Mouse (Mus musculus) MN1 (cell line): ENCODE measurements around the gene Pbxip1.
"Not testable (repeated sequence)": the region's sequence is repeated elsewhere in the genome, so short reads cannot be mapped to it uniquely, and the experiment has no call there.

Experiments used
- DNase-seq: peaks from one replicate; pipeline ENCODE4 v3.0.0-alpha.2; 2016; ENCODE audit warnings: low spot score

Pbxip1 gene

DNA sequence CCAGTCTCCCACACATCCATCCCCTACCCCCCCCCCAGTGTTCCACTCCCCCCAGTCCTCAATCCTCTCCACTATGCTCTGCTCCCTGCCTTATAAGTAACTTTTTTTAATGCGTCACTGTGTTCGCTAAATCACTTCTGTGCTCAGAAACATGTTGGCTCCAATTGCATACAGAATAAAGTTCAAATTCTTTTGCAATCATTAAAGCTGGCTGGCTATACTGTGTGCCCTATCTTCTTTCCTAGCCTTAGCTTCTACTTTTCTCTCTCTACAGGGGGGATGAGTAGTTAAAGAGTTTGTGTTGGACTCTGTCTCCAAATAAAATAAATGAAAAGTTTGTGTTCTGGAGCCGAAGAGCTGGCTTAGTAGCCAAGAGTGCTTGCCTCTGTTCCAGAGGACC is 26.8 kb upstream of the Pbxip1 start:
- no peak for DNase-seq

DNA sequence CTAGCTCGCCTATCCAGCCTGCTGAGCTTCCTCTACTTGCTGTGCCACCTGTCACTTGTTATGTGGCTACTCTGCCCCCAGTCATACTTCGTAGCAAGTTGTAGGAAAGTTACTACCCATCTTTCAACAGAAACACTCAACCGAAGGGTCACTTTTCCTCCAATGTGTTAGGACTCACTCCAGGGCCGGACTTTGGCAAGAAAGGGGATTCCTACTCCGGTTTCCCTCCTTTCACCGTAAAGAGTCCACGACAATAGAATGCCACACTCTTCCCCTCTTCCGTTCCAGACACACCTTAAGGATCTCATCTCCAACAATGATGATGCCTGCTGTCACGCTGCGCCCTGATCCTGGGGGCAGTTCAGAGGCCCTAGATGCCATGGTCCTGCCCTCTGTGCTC is 25.6 kb upstream of the Pbxip1 start:
- no peak for DNase-seq

DNA sequence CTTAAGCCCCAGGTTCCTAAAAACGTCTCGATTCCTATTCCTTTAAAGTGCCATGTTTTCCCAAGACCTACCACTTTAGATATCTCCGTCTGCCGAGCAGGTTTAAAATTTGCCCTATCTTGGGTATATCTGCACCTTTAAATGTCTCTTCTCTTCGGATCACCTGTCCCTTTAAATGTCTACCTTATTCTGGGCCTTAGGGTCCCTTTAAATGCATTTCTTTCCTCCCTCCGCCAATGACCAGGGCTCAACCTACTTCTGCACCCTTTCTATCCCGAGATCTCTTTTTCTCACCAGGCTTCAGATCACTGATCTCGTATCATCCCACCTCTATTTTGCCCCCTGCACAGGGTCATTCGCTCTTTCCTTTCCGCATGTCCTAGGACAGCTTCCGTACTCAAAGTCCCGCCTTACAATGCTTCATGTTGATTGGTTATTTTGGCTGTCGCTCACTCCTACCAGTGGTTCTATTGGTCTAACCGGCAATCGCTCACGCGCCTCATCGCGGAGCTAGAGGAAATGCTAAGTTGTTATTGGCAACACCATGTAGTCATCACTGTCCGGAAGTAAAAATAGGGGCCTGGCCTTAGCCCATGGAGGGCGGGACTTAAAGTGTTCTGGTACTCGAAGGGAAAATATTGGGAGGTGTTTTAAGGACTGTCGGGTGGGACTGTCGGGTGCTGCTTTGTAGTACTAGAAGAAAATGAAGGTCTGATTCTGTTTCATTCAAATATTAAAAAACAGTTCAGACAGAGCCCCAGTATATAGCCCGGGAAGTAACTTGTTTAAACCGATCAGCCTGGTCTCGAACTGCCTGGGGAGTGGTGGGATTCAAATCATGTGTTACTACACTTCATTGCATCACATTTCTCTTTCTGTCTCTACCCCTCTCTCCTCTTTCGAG is 24.8 kb upstream of the Pbxip1 start, which contains the start of gene Flad1:
Gene Flad1 (minus strand): TSS at position 381 of the 904 bp plus-strand sequence.
- DNase-seq = peak; percentile 100

DNA sequence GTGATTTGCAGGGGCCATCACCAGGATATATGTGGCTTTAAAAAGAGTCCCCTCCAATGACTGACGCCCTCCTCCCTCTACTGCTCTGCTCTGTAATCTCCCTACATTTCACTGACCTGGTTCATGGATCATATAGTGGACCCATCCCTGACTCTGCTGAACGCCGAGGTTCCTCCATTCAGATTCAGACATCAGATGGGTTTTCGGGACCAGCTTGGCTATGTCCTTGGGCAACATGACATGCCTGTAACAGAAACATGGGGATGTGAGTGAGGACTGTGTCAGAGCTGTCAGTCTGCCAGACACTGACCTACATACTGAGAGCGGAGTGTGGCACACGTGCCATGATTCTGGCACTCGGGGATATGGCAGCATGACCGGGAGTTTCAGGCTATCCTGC is 20.3 kb upstream of the Pbxip1 start:
- no peak for DNase-seq

DNA sequence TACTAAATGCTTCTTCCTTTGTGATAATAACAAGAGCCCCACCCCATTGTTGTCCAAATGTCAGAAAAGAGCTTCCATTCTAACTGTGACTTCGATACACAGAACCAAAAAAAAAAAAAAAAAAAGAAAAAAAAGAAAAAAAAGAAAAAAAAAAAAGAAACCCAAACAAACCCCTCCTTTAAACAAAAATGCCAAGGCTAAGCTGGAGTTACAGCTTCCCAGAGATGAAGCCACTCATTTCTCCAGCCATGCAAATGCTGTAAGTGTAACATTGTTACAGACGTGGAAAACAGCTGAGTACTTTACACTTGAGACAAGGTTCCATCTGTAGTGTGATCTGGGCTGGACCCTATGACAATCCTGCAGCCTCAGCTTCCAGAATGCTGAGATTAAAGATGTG is 19.4 kb upstream of the Pbxip1 start:
- DNase-seq = peak; percentile 35

DNA sequence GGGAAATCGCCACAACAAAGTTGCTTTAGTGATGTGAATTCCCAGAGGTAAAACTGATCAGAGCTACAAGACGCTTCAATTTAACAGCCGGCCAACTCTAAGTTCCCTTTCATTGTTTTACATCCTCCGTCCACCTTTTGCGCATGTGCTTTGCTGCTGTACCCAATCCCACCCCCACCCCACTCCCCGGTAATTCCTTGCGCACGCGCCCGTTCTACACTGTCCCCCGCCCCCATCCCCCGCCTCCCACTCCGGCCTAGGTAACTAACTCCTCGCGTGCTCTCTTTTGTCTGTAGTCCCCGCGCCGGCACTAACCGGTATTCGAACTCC is 18.7 kb upstream of the Pbxip1 start:
- no peak for DNase-seq

DNA sequence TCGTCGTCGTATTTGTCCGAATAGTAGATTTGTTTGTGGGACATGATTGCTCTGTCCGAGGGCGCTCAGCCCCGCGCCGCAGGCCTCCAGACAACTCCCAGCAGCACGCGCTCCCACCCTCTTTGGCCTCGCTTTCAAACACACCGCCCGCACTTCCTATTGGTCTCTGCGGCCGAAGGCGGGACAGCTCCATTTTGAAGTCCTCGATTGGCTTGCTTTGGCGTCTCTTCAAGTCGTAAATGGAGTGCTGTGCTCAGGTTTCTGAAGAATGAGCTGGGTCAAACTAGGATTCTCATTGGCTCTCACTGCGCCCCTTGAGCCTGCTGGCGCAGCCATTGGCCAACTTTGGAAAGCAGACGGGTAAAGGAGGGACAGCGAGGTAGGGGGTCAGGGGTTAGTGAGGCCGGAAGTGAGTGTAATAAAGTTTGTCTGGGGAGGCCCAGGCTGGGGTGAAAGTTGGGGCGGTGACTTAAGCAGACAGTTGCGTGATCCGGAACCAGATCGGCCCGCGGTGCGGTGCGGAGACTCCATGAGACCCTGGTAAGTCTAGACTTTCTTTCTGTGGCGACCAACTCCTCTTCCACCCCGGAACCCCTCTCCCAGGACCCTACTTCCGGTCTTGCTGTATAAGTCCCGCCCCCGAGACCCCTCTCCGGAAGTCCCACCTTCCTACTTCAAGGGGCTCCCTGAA is 18.2 kb upstream of the Pbxip1 start, which contains the start of the genes Cks1b and Shc1:
Gene Cks1b (minus strand): TSS at position 214 of the 691 bp plus-strand sequence.
Gene Shc1 (plus strand): TSS at position 274 of the 691 bp plus-strand sequence.
- peak; percentile 98 for DNase-seq

DNA sequence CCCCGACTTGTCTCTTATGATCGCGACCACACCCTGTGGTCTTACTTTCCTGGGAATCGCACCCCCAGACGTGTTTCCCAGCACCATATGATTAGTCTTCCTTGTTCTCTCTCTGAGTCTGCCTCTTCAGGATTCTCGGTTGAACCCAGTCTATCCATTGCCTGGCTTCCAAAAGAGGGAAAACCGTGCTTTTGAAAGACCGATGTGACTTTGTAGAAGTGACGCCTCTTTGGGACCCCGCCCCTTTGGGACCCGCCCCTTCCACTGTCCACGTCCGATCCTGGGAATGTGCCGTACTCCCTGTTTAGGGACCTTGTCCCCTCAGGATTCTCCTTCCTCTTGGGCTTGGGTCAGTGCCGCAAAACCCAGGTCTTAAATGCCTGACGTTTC is 17.6 kb upstream of the Pbxip1 start:
- peak; percentile 78 for DNase-seq

DNA sequence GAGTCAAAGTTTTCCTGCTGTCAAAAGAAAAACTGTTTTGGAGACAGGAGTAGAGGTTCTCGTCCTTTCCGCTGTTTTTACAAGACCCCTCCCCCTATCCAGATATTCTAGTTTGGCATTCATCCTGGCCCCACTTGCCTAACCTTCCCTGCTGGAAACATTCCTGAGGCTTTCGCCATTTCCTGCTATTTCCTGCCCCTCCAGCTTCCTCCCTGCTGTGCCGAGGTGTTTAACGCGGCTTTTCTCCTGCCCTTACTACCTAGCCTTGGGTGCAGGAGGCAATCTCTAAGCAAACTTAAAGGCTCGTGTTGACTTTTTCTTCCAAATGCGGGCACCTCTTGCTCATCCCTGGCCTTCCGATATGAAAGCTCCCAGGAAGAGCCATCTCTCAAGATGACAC is 16.9 kb upstream of the Pbxip1 start:
- peak; percentile 38 for DNase-seq

DNA sequence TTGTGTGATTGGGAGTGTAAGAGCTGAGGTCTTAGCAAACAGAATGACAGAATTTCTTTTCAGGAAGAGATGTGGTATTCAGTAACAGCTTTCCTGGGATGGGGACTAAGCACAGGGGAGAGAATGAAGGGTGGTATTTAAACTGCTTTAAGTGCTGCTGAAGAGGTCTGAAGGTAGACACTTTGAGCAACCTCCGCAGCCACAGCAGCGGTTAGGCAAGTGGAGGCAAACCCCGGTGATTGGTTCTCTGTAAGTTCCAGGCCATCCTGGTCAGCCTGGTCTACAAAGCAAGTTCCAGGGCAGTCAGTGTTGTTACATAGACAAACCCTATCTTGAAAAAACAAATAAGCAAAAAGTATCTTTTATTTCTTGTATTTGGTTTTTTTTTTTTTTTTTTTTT is 16.5 kb upstream of the Pbxip1 start:
- peak; percentile 32 for DNase-seq

DNA sequence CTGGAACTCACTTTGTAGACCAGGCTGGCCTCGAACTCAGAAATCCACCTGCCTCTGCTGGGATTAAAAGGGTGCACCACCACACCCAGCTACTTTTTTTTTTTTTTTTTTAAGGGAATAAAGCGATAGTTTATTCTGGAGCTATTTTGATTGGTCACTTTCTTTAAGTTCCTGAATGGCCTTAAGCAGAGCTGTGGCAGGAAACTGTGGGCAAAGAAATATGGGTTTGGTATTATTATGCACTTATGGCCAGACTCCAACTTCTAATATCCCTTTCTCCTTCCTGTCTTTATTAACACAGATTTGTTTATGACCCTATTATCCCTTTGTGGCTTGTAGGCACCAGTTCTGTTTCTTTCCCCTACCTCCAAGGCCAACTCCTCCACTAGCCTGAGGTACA is 16.1 kb upstream of the Pbxip1 start:
- no peak for DNase-seq

DNA sequence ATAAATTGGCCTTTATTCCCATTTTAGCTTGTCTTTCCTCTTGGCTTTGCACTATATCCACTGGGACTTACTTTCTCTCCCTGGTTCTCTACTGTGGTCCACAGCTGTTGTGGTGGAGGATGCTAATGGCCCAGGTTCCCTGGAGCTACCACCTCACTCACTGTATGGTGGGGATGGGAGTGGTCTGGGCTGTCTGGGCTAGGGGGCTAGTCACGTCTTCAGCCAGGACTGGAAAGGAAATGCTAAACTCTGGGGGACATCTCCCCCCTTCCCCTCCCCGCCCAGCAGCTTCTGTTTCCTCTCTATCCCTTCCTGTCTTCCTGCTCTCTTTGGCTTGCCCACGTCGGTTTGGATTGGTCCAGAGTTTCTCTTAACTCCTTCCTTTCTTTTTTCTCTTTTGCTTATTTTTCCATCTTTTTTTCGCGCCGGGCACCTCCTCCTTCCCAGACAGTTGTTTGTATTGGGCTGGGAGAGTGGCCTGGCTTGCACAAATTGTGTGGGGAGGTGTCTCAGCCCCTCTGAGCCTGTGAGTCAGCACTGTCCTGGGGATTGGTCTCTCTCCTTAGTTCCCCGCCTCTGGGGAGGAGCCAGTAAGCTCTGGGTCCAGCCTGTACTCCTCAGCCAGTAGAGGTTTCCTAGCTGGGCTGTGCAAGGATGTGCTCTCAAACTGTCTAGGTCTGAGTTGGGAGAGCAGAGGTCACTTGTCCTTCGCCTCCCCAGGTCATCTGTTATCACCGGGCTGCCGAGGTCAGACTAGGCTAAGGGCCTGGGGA is 15.3 kb upstream of the Pbxip1 start:
- peak; percentile 93 for DNase-seq

DNA sequence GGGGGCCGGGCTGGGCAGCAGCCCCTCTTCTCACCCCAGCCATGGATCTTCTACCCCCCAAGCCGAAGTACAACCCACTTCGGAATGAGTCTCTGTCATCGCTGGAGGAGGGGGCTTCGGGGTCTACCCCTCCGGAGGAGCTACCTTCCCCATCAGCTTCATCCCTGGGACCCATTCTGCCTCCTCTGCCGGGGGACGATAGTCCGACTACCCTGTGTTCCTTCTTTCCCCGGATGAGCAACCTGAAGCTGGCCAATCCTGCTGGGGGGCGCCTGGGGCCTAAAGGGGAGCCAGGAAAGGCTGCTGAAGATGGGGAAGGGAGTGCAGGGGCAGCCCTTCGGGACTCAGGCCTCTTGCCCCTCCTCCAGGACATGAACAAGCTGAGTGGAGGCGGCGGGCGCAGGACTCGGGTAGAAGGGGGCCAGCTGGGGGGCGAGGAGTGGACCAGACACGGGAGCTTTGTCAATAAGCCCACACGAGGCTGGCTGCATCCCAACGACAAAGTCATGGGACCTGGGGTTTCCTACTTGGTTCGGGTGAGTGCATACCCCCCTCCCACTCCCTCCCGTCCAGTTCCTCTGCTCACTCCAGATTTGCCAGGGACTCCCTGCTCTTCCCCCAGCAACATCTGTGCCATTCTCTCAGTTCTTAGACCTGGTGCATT is 14.6 kb upstream of the Pbxip1 start:
- peak; percentile 54 for DNase-seq

DNA sequence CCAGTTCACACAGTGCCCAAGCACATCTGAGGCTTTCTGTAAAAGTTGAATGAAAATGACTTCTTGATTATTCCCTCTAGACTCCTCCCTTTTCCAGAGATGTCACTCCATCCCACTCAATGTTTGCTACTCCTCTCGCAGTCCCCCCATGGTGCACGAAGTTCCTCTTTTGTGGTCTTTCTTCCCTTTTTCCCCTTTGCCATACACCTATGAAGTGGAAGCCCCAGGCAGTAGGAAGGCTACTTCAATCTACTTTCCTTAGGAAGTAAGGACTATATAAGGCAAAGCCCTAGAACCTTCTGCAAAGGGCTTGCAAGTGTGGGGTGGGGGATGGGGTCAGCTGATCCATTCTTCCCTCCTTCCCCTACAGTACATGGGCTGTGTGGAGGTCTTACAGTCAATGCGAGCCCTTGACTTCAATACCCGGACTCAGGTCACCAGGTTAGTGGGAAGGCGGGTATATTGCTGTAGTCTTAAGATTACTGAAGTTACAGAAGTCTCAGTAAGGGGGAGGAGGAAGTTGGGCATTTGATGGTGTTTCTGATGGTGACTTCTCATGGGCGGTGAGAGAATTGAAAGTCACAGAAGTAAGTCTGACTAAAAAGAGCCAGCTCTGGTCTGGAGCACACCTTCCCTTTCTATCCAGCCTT is 13.8 kb upstream of the Pbxip1 start:
- DNase-seq = no peak

DNA sequence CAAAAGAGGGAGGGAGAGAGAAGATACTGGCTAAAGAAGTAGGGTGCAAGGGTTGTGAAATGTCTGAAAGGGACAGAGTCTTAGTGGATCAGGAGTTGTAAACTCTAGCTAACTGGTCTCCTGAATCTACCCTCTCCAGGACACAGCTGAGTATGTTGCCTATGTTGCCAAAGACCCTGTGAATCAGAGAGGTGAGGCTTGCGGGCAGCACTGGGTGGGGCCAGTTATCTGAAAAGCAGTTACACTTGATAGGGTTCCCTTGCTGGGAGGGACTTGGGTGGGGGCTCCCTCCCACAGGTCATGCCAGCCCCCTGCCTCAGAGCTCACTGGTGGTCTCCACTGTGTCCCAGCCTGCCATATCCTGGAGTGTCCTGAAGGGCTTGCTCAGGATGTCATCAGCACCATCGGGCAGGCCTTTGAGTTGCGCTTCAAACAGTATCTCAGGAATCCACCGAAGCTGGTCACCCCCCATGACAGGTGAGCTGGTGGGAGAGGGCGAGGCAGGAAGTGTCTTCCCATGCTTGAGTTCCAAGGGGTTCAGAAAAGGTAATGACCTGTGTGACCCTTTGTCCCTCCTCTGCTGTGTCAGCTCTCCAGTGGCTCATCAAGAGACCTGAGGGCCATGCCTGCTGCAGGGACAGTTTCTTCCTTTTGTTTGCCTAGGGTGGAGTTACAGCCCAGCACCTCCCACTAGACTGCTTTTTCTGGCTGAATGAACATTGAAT is 11.9 kb upstream of the Pbxip1 start:
- DNase-seq = no peak

DNA sequence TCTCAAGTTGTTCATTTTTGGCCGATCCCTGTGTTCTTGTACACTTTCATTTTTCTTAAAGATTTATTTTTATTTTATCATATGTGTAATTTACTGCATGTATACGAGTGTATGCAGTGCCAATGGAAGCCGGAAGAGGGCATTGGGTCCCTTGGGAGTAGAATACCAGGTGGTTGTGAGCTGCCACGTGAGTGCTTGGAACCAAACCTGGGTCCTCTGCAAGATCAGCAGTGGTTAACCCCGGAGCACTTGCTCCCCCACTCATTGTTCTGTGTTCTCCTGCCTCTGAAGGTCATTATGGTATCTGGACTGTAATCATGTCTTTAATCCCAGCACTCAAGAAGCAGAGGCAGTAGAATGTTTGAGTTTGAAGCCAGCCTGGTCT is 11.4 kb upstream of the Pbxip1 start:
- no peak for DNase-seq

DNA sequence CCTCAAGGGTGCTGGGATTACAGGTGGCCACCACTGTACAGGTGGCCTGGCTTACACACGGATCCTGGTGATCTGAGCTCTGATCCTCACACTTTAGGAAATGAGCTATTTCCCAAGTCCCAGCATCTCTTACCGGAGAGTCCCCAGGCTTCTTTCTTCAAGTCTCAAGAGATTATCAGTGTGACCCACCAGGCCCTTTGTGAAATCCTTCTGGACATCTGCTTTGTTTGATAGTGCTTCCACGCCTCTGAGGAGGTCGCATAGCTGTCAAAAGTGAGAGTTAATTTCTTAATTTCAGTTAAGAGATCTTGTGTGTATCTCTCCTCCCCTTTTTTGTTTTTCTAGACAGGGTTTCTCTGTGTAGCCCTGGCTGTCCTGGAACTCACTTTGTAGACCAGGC is 10.6 kb upstream of the Pbxip1 start:
- no peak for DNase-seq

DNA sequence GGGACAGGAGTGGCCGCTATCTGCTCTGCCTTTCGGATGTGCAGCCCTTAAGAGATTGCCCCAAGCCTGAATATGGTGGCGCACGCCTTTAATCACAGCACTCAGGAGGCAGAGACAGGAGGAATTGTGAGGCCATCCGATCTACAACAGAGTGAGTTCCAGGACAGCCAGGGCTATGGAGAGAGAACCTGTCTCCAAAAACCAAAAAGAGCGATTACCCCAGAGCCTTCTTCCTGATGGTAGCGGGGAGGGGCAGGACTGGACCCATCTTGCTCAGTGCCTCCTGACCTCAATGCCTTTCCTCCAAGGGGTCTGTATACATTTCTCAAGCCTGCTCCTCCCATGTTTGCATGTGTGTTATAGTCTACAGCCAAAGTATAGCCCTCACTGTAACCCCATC is 7.5 kb upstream of the Pbxip1 start:
- DNase-seq = not testable (repeated sequence)

DNA sequence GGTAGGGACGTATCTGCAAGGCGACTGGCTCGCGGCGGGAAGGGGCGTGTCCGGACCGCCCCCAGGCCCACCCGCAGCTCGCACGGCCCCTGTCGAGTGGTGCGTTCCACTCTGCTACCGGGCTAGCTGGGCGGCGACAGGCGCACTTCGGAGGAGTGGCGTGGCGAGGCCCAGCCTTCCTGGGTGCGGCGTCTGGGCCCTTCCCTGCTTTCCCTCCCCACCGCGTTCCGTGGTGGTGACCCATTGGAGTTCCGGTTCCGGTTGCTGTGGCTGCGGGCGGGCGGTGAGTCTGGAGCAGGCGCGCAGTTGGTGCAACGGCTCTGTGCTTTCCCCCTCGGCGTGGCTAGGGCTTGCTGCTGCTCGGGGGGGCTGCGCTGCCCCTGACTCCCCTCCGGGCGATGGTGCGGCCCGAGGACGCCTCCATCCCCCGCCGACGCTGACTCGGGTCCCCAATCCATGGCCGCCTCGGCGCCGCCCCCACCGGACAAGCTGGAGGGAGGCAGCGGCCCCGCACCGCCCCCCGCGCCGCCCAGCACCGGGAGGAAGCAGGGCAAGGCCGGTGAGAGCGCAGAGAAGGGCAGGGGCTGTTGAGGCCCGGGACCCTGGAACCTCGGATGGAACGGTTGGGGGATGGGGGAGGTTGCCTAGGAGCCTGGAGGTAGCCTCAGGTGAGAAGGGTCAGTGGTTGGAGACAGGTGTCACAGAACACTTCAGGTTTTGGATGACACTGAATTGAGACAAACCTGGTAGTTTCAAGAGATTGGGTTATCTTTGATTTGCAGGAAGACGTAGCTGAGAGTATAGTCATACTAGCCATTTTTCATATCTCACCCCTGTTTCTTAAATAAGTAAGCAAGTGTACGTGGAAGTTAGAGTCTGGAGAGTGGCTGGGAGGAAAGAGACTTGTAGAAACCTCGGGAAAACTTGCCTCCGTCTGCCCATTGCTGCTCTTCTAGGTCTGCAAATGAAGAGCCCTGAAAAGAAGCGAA is 6.0 kb upstream of the Pbxip1 start, which contains the start of gene Pygo2:
Gene Pygo2 (plus strand): TSS at position 44 of the 989 bp plus-strand sequence.
- peak; percentile 96 for DNase-seq
